Mouse (Mus musculus) ovary, postnatal 36 days (tissue): ENCODE results near the gene Gm1043.

Source experiments
- DNase-seq: peaks from one replicate; pipeline ENCODE4 v3.0.0; 2022; ENCODE audit warnings: low spot score, mixed read lengths

Gm1043 gene

GRCm38 (mm10) chr5:37109280-37109849 lies 24.2 kb downstream of the Gm1043 start:
- peak; percentile 62 for DNase-seq

- no peak for DNase-seq
These were observed 27.2 kb downstream of the Gm1043 start for GRCm38 (mm10) chr5:37112389-37112788.

GRCm38 (mm10) chr5:37117126-37117525 lies 32.0 kb downstream of the Gm1043 start:
- no peak for DNase-seq

- DNase-seq: no peak
These were observed 33.1 kb downstream of the Gm1043 start for GRCm38 (mm10) chr5:37118242-37118641.

- no peak for DNase-seq
These were observed 36.1 kb downstream of the Gm1043 start for GRCm38 (mm10) chr5:37121186-37121680.

- DNase-seq: no peak
These were observed 46.7 kb downstream of the Gm1043 start for GRCm38 (mm10) chr5:37131841-37132240.

GRCm38 (mm10) chr5:37141745-37142144 lies 56.6 kb downstream of the Gm1043 start:
- no peak for DNase-seq

GRCm38 (mm10) chr5:37147536-37147935 lies 62.4 kb downstream of the Gm1043 start:
- DNase-seq: peak; percentile 8

GRCm38 (mm10) chr5:37150650-37151049 lies 65.5 kb downstream of the Gm1043 start:
- no peak for DNase-seq

GRCm38 (mm10) chr5:37154472-37154871 lies 69.3 kb downstream of the Gm1043 start:
- no peak for DNase-seq

GRCm38 (mm10) chr5:37158408-37158807 lies 73.2 kb downstream of the Gm1043 start:
- DNase-seq: no peak

GRCm38 (mm10) chr5:37162871-37163781 lies 78.0 kb downstream of the Gm1043 start:
- peak; percentile 61 for DNase-seq

GRCm38 (mm10) chr5:37176466-37176865 lies 91.3 kb downstream of the Gm1043 start:
- DNase-seq: no peak

- no peak for DNase-seq
These were observed 91.9 kb downstream of the Gm1043 start for GRCm38 (mm10) chr5:37177061-37177460.

- DNase-seq: no peak
These were observed 93.6 kb downstream of the Gm1043 start for GRCm38 (mm10) chr5:37178811-37179210.

GRCm38 (mm10) chr5:37179872-37180271 lies 94.7 kb downstream of the Gm1043 start:
- no peak for DNase-seq

- no peak for DNase-seq
These were observed 95.5 kb downstream of the Gm1043 start for GRCm38 (mm10) chr5:37180624-37181023.

- no peak for DNase-seq
These were observed 99.4 kb downstream of the Gm1043 start for GRCm38 (mm10) chr5:37184605-37185004.

- no peak for DNase-seq
These were observed 105.2 kb downstream of the Gm1043 start for GRCm38 (mm10) chr5:37190378-37190777.

- no peak for DNase-seq
These were observed 111.0 kb downstream of the Gm1043 start for GRCm38 (mm10) chr5:37196196-37196595.

- DNase-seq: no peak
These were observed 111.6 kb downstream of the Gm1043 start for GRCm38 (mm10) chr5:37196666-37197250.

- no peak for DNase-seq
These were observed 112.3 kb downstream of the Gm1043 start for GRCm38 (mm10) chr5:37197423-37197822.
